Mouse (Mus musculus): ENCODE results near the gene Tekt1. TPM values are rescaled to one million over a fixed set of nuclear protein-coding genes. Genes with fewer than 3 reads are reported as not detected.

Gene Tekt1
- polyA plus RNA-seq, 1 experiment from 2014 or later, result 5.4 TPM

GRCm38 (mm10) chr11:72318026-72318425, 44.2 kb downstream of the Tekt1 start:
- 86% methylated on average over 5 of the region's 5 CpGs for WGBS
- no peaks in the 10 kb centered on the region for H3K9me3 ChIP-seq (replicated peaks)
- H3K27me3 ChIP-seq (ENCODE audit: low read depth, poor library complexity, severe bottlenecking), result peaks cover 32% of the 10 kb centered on the region
- peaks cover 4% of the 10 kb centered on the region for H3K4me1 ChIP-seq
- no peak overlapping the region for H3K4me3 ChIP-seq
- H3K36me3 ChIP-seq, result no peaks in the 10 kb centered on the region
- H3K27ac ChIP-seq, result no peak overlapping the region
- DNase-seq (ENCODE audit: low spot score), result no peak

- DNase-seq (ENCODE audit: low spot score), result peak; percentile 35
- H3K27me3 ChIP-seq (ENCODE audit: low read depth, poor library complexity, severe bottlenecking), result peaks cover 40% of the 10 kb centered on the region
- 11% methylated on average over 41 of the region's 42 CpGs for WGBS
- H3K4me3 ChIP-seq, result peak within 1 kb of the TSS; percentile 45
- H3K36me3 ChIP-seq, result no peaks in the 10 kb centered on the region
- H3K27ac ChIP-seq, result no peak within 1 kb of the TSS
- H3K9me3 ChIP-seq (replicated peaks), result no peaks in the 10 kb centered on the region
- peaks cover 4% of the 10 kb centered on the region for H3K4me1 ChIP-seq
These were observed 47.9 kb downstream of the Tekt1 start, which contains the start of gene Fbxo39 for GRCm38 (mm10) chr11:72314151-72314895. Fbxo39 (plus strand) TSS chr11:72314444.

DNA sequence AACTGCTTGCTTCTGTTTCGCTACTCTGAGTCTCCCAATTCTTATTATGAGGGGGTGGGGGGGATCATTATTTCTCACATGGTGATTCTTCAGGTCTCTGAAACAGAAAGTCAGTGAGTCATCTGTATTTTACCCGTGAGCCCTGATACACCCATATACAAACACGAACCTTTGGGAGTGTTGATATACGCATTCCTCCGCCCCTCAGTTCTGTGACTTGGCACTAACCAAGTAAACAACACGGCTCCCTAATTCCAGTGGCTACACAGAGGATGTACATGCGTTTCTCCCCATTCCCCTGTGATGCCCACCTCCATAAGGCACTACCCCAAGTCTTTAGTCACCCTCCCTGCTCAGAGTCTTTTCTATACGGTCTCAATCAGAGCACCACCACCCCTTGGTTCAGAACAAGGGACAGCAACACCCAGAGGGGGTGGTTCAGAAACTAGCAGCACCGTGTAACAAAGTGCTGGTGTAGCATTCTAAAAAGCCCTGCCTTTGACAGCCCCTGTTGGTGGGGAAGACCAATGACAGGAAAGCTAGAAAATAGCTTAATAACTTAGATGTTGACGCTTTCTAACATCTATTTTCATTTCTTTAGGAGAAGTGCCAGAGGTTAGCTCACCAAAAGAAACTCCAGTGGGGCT, 50.8 kb downstream of the Tekt1 start:
- H3K27me3 ChIP-seq (ENCODE audit: low read depth, poor library complexity, severe bottlenecking), result peaks cover 39% of the 10 kb centered on the region
- H3K4me1 ChIP-seq, result peaks cover 4% of the 10 kb centered on the region
- H3K36me3 ChIP-seq, result no peaks in the 10 kb centered on the region
- no peak overlapping the region for H3K27ac ChIP-seq
- no peak for DNase-seq (ENCODE audit: low spot score)
- H3K4me3 ChIP-seq, result no peak overlapping the region
- no peaks in the 10 kb centered on the region for H3K9me3 ChIP-seq (replicated peaks)
- 86% methylated on average over 10 of the region's 10 CpGs for WGBS

- WGBS, result 85% methylated on average over 4 of the region's 4 CpGs
These were observed 51.8 kb downstream of the Tekt1 start for GRCm38 (mm10) chr11:72310491-72310890.

DNA sequence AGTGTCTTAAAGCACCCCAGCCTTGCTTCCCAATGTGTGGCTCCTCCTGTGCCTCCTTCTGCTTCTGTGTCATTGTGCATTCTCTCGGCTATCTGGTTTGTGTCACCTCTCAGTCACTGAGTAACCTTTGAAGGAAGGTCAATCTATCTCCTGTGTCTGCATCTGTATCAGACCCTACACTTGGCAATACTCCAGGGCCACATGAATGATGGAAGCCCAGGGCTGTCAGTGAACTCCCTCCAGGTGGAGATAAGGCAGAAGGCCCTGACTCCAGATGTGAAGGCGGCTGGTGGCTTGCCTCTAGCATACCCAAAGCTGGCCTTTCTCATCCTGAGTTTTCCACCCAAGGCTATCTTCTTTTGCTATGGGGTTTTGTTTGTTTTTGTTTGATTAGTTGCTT, 53.3 kb downstream of the Tekt1 start:
- Histone ChIP-seq H3K4me3 (no peak overlapping the region), H3K9me3 (replicated peaks) (no peaks in the 10 kb centered on the region), H3K4me1 (no peaks in the 10 kb centered on the region), H3K27ac (no peak overlapping the region), H3K27me3 (ENCODE audit: low read depth, poor library complexity, severe bottlenecking) (peaks cover 17% of the 10 kb centered on the region), H3K36me3 (no peaks in the 10 kb centered on the region)
- 37% methylated on average over 2 of the region's 2 CpGs for WGBS
- no peak for DNase-seq (ENCODE audit: low spot score)

More at GRCm38 (mm10) chr11:72310491-72310890, 51.8 kb downstream of the Tekt1 start:
- Histone ChIP-seq H3K4me3 (no peak overlapping the region), H3K36me3 (no peaks in the 10 kb centered on the region), H3K4me1 (peaks cover 4% of the 10 kb centered on the region), H3K27me3 (ENCODE audit: low read depth, poor library complexity, severe bottlenecking) (peaks cover 32% of the 10 kb centered on the region), H3K27ac (no peak overlapping the region), H3K9me3 (replicated peaks) (no peaks in the 10 kb centered on the region)
- no peak for DNase-seq (ENCODE audit: low spot score)

GRCm38 (mm10) chr11:72307461-72307860, 54.8 kb downstream of the Tekt1 start:
- no peak for DNase-seq (ENCODE audit: low spot score)
- WGBS, result 86% methylated on average over 5 of the region's 5 CpGs
- no peak overlapping the region for H3K4me3 ChIP-seq

GRCm38 (mm10) chr11:72302230-72302629, 60.0 kb downstream of the Tekt1 start:
- Histone ChIP-seq H3K4me3 (no peak overlapping the region), H3K9me3 (replicated peaks) (no peaks in the 10 kb centered on the region), H3K27ac (no peak overlapping the region), H3K27me3 (ENCODE audit: low read depth, poor library complexity, severe bottlenecking) (no peaks in the 10 kb centered on the region), H3K4me1 (peaks cover 4% of the 10 kb centered on the region; the same call in 1 of the 2 replicates), H3K36me3 (no peaks in the 10 kb centered on the region)
- 88% methylated on average over 7 of the region's 7 CpGs for WGBS
- DNase-seq (ENCODE audit: low spot score), result no peak

More at GRCm38 (mm10) chr11:72307461-72307860, 54.8 kb downstream of the Tekt1 start:
- Histone ChIP-seq H3K27me3 (ENCODE audit: low read depth, poor library complexity, severe bottlenecking) (peaks cover 2% of the 10 kb centered on the region), H3K9me3 (replicated peaks) (no peaks in the 10 kb centered on the region), H3K36me3 (no peaks in the 10 kb centered on the region), H3K4me1 (no peaks in the 10 kb centered on the region), H3K27ac (no peak overlapping the region)

DNA sequence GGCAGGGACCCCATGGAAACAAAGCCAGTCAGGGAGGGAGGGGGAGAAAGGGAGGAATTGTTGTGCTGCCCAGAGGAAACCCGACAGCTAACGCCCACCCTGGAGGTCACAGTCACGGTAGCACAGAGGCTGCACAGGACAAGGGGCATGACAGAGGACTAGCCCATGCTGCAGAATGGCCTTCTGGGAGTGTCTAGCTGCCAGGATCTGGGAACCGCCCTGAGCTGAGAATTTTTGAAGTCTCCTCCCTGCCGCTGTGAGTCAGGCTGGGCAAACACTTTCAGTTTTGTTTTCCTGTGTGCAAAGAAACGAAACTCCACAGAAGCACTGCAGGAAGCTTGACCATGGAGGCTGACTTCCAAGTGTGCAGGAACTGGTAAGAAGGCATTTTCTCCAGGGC, 60.9 kb downstream of the Tekt1 start, which contains the start of gene Xaf1:
TSS of gene Xaf1 (plus strand) at position 296 of the 400 bp plus-strand sequence.
- 45% methylated on average over 6 of the region's 6 CpGs for WGBS
- Histone ChIP-seq H3K4me3 (no peak within 1 kb of the TSS), H3K27ac (no peak within 1 kb of the TSS), H3K4me1 (peaks cover 4% of the 10 kb centered on the region; the same call in 1 of the 2 replicates), H3K9me3 (replicated peaks) (no peaks in the 10 kb centered on the region), H3K36me3 (no peaks in the 10 kb centered on the region), H3K27me3 (ENCODE audit: low read depth, poor library complexity, severe bottlenecking) (no peaks in the 10 kb centered on the region)
- DNase-seq (ENCODE audit: low spot score), result no peak

Small RNAs within 50 kb of the gene (microRNA-seq; reads per million reads assigned to microRNA genes)
- gene Mir6338, result not detected

Other genes with a start within 250 kb of the Tekt1 start
- 0.03 and 0.04 TPM in 2 replicates for gene Pitpnm3, start 226.7 kb downstream of the Tekt1 start, polyA plus RNA-seq (2016; fragmentation: Nextera tagmentation; extraction: Ambion mirVana)
- gene Gm43951, start 155.6 kb downstream of the Tekt1 start, polyA plus RNA-seq (2016; fragmentation: Nextera tagmentation; extraction: Ambion mirVana), result 0.68 and 0.83 TPM in 2 replicates
- gene 4933427D14Rik, start 155.0 kb downstream of the Tekt1 start, polyA plus RNA-seq (2016; fragmentation: Nextera tagmentation; extraction: Ambion mirVana), result 11.7 and 13.2 TPM in 2 replicates
- 190 and 199 TPM in 2 replicates for gene Txndc17, start 154.9 kb downstream of the Tekt1 start, polyA plus RNA-seq (2016; fragmentation: Nextera tagmentation; extraction: Ambion mirVana)
- gene Med31, start 146.8 kb downstream of the Tekt1 start, polyA plus RNA-seq (2016; fragmentation: Nextera tagmentation; extraction: Ambion mirVana), result 44.7 and 47.4 TPM in 2 replicates
- gene Slc13a5, start 95.2 kb downstream of the Tekt1 start, polyA plus RNA-seq (2016; fragmentation: Nextera tagmentation; extraction: Ambion mirVana), result 0.10 and 0.20 TPM in 2 replicates
- 2.5 and 4.1 TPM in 2 replicates for gene Xaf1, start 60.8 kb downstream of the Tekt1 start, polyA plus RNA-seq (2016; fragmentation: Nextera tagmentation; extraction: Ambion mirVana)
- not detected in 2 replicates for gene Fbxo39, start 48.0 kb downstream of the Tekt1 start, polyA plus RNA-seq (2016; fragmentation: Nextera tagmentation; extraction: Ambion mirVana)
- gene Smtnl2, start 49.3 kb upstream of the Tekt1 start, polyA plus RNA-seq (2016; fragmentation: Nextera tagmentation; extraction: Ambion mirVana), result 11.7 and 14.2 TPM in 2 replicates
- gene Ggt6, start 73.1 kb upstream of the Tekt1 start, polyA plus RNA-seq (2016; fragmentation: Nextera tagmentation; extraction: Ambion mirVana), result 0.08 TPM in 1 of 2 replicates, not detected in the other
- 234 and 274 TPM in 2 replicates for gene Mybbp1a, start 78.9 kb upstream of the Tekt1 start, polyA plus RNA-seq (2016; fragmentation: Nextera tagmentation; extraction: Ambion mirVana)
- 2.8 and 3.0 TPM in 2 replicates for gene Spns2, start 127.5 kb upstream of the Tekt1 start, polyA plus RNA-seq (2016; fragmentation: Nextera tagmentation; extraction: Ambion mirVana)
- 0.15 TPM in 1 of 2 replicates, not detected in the other for gene Spns3, start 188.1 kb upstream of the Tekt1 start, polyA plus RNA-seq (2016; fragmentation: Nextera tagmentation; extraction: Ambion mirVana)
- gene Ube2g1, start 244.8 kb upstream of the Tekt1 start, polyA plus RNA-seq (2016; fragmentation: Nextera tagmentation; extraction: Ambion mirVana), result 76.9 and 85.6 TPM in 2 replicates